ENCODE assay signal across 27 mouse cellular contexts in genomic region chr9:119633475-119633874, GRCm38 (mm10). TPM values are rescaled to one million over a fixed set of nuclear protein-coding genes. Genes with fewer than 3 reads are reported as not detected.
DNase-seq lines count a peak whose midpoint lies in the region; ATAC-seq and TF ChIP-seq lines count a peak whose summit lies in the region.
"Had no signal": no experiment of that assay in that cellular context is flagged by ENCODE, and none has a peak within 500 bp of the region (broad histone marks: within the 10 kb centered on the region; RNA-seq: fewer than 3 reads in every experiment).

No protein-coding gene starts in this region.

- H3K36me3 ChIP-seq in heart, embryonic 11.5 days (ENCODE audit: control insufficient read depth, insufficient read depth, low read length), result no peaks in the 10 kb centered on the region
- H3K36me3 ChIP-seq in heart, embryonic 15.5 days, result no peaks in the 10 kb centered on the region
- H3K36me3 ChIP-seq in neural tube, embryonic 13.5 days, result no peaks in the 10 kb centered on the region
- no peaks in the 10 kb centered on the region for H3K36me3 ChIP-seq in neural tube, embryonic 15.5 days
- no peaks in the 10 kb centered on the region for H3K36me3 ChIP-seq in myocyte (ENCODE audit: control insufficient read depth, insufficient read depth)
- H3K36me3 ChIP-seq: embryonic facial prominence, embryonic 12.5 days; embryonic facial prominence, embryonic 15.5 days; hindbrain, embryonic 10.5 days; hindbrain, embryonic 13.5 days; intestine, embryonic 15.5 days had no signal

- H3K4me2 ChIP-seq in heart, embryonic 11.5 days, result peak overlapping the region; percentile 37; the same call in 1 of the 2 replicates
- H3K4me2 ChIP-seq in heart, embryonic 15.5 days, result no peak overlapping the region
- H3K4me2 ChIP-seq in neural tube, embryonic 13.5 days, result no peak overlapping the region
- no peak overlapping the region for H3K4me2 ChIP-seq in neural tube, embryonic 15.5 days
- peak overlapping the region; percentile 80 for H3K4me2 ChIP-seq in myocyte (ENCODE audit: low read depth)
- H3K4me2 ChIP-seq: embryonic facial prominence, embryonic 12.5 days; embryonic facial prominence, embryonic 15.5 days; hindbrain, embryonic 13.5 days; intestine, embryonic 15.5 days had no signal

- intact Hi-C loops in heart, postnatal 25 days (cut with DNase I), result no loop called here

- H3K4me1 ChIP-seq in heart, embryonic 11.5 days (ENCODE audit: control insufficient read depth, insufficient read depth, low read length), result peaks cover 41% of the 10 kb centered on the region
- H3K4me1 ChIP-seq in heart, embryonic 15.5 days (replicated peaks), result peaks cover 46% of the 10 kb centered on the region
- H3K4me1 ChIP-seq in neural tube, embryonic 13.5 days (replicated peaks), result peaks cover 31% of the 10 kb centered on the region
- peaks cover 19% of the 10 kb centered on the region for H3K4me1 ChIP-seq in neural tube, embryonic 15.5 days

- H3K4me3 ChIP-seq in heart, embryonic 11.5 days (ENCODE audit: low read depth, low read length), result no peak overlapping the region
- H3K4me3 ChIP-seq in heart, embryonic 15.5 days, result no peak overlapping the region
- no peak overlapping the region for H3K4me3 ChIP-seq in neural tube, embryonic 13.5 days
- H3K4me3 ChIP-seq in neural tube, embryonic 15.5 days (replicated peaks), result no peak overlapping the region
- H3K4me3 ChIP-seq in myocyte, result no peak overlapping the region
- H3K4me3 ChIP-seq: embryonic facial prominence, embryonic 12.5 days; embryonic facial prominence, embryonic 15.5 days; hindbrain, embryonic 10.5 days; hindbrain, embryonic 13.5 days; intestine, embryonic 15.5 days had no signal

- 79% methylated on average over 5 of the region's 5 CpGs for WGBS in heart, embryonic 11.5 days (ENCODE audit: insufficient replicate concordance)
- WGBS in heart, embryonic 15.5 days, result 82% methylated on average over 5 of the region's 5 CpGs
- WGBS in neural tube, embryonic 13.5 days, result 87% methylated on average over 5 of the region's 5 CpGs
- WGBS in neural tube, embryonic 15.5 days, result 85% methylated on average over 5 of the region's 5 CpGs

- no peaks in the 10 kb centered on the region for H3K9me3 ChIP-seq in heart, embryonic 11.5 days (replicated peaks; ENCODE audit: control insufficient read depth, low read length)
- H3K9me3 ChIP-seq in heart, embryonic 15.5 days (replicated peaks), result no peaks in the 10 kb centered on the region
- H3K9me3 ChIP-seq in neural tube, embryonic 13.5 days, result no peaks in the 10 kb centered on the region
- H3K9me3 ChIP-seq in neural tube, embryonic 15.5 days (replicated peaks), result no peaks in the 10 kb centered on the region
- H3K9me3 ChIP-seq: embryonic facial prominence, embryonic 12.5 days; embryonic facial prominence, embryonic 15.5 days; hindbrain, embryonic 10.5 days; hindbrain, embryonic 13.5 days; intestine, embryonic 15.5 days had no signal

- ATAC-seq in heart, embryonic 11.5 days (replicated peaks; ENCODE audit: insufficient number of reproducible peaks, low FRiP score, low TSS enrichment), result no peak
- ATAC-seq in heart, embryonic 15.5 days (replicated peaks; ENCODE audit: insufficient number of reproducible peaks, insufficient read depth, low FRiP score, low read depth), result no peak
- ATAC-seq in neural tube, embryonic 13.5 days (ENCODE audit: low read depth), result no peak
- ATAC-seq in neural tube, embryonic 15.5 days (ENCODE audit: low FRiP score), result no peak
- ATAC-seq: forebrain, embryonic 14.5 days; intestine, embryonic 15.5 days; Patski had no signal

- H3ac ChIP-seq in myocyte (ENCODE audit: control insufficient read depth, insufficient read length), result no peak overlapping the region

- no peaks in the 10 kb centered on the region for H3K79me2 ChIP-seq in myocyte (ENCODE audit: control insufficient read depth, insufficient read depth)

- no peaks in the 10 kb centered on the region for H3K27me3 ChIP-seq in heart, embryonic 11.5 days (ENCODE audit: control insufficient read depth, insufficient read depth, low read length)
- peaks cover 21% of the 10 kb centered on the region for H3K27me3 ChIP-seq in heart, embryonic 15.5 days
- H3K27me3 ChIP-seq in neural tube, embryonic 13.5 days, result no peaks in the 10 kb centered on the region
- H3K27me3 ChIP-seq in neural tube, embryonic 15.5 days (replicated peaks), result no peaks in the 10 kb centered on the region; the same call in 1 of the 2 replicates
- H3K27me3 ChIP-seq in myocyte (ENCODE audit: control insufficient read depth, insufficient read depth, insufficient read length), result no peaks in the 10 kb centered on the region
- H3K27me3 ChIP-seq: intestine, embryonic 15.5 days had no signal

- H3K27ac ChIP-seq in heart, embryonic 11.5 days (ENCODE audit: low read depth, low read length), result peak overlapping the region; percentile 83
- H3K27ac ChIP-seq in heart, embryonic 15.5 days, result peak overlapping the region; percentile 90
- peak overlapping the region; percentile 78 for H3K27ac ChIP-seq in neural tube, embryonic 13.5 days (replicated peaks)
- no peak overlapping the region for H3K27ac ChIP-seq in neural tube, embryonic 15.5 days (replicated peaks)
- H3K27ac ChIP-seq: embryonic facial prominence, embryonic 12.5 days; embryonic facial prominence, embryonic 15.5 days; hindbrain, embryonic 13.5 days; intestine, embryonic 15.5 days had no signal

- DNase-seq in heart, postnatal 25 days (ENCODE audit: low spot score), result no peak
- no peak for DNase-seq in heart, adult 9 months (ENCODE audit: low spot score in 2 of 2)
- no peak for DNase-seq in ovary, postnatal 14 days (ENCODE audit: low spot score)
- DNase-seq: adrenal gland, adult 2 months; adrenal gland, postnatal 14 days; cerebellum, adult 11 months; cerebellum, adult 2 months; cerebellum, adult 9-11 months; cerebellum, postnatal 25 days; gastrocnemius, postnatal 10 days; gastrocnemius, postnatal 36 days; kidney, adult 11 months; kidney, adult 8-10 months had no signal

- no peak for TF ChIP-seq POLR2A in myocyte (IDR thresholded peaks at IDR 0.05; ENCODE audit: insufficient read length, low read depth)

- no peak overlapping the region for H3K9ac ChIP-seq in heart, embryonic 11.5 days (ENCODE audit: low read depth, low read length)
- no peak overlapping the region for H3K9ac ChIP-seq in heart, embryonic 15.5 days
- no peak overlapping the region for H3K9ac ChIP-seq in neural tube, embryonic 13.5 days
- no peak overlapping the region for H3K9ac ChIP-seq in neural tube, embryonic 15.5 days (replicated peaks)
- H3K9ac ChIP-seq: embryonic facial prominence, embryonic 12.5 days; embryonic facial prominence, embryonic 15.5 days; hindbrain, embryonic 13.5 days; intestine, embryonic 15.5 days had no signal

TF ChIP-seq in myocyte, 11 proteins besides CTCF, POLR2A, EP300 and RAD21:
- peak in 2 of 3 experiments; percentile 41 to 69 for TF ChIP-seq MYOD1 (IDR thresholded peaks at IDR 0.05; ENCODE audit: control insufficient read depth in 1 of 3, insufficient read length in 2 of 3, low read depth in 2 of 3)
- peak in 1 of 3 experiments; percentile 19 for TF ChIP-seq MYOG (IDR thresholded peaks at IDR 0.05; ENCODE audit: control insufficient read depth in 1 of 3, insufficient read depth in 1 of 3, insufficient read length in 2 of 3, low read depth in 2 of 3)
- TF ChIP-seq REST (IDR thresholded peaks at IDR 0.05; ENCODE audit: insufficient read depth, insufficient read length), result no peak
- TF ChIP-seq TCF3 (IDR thresholded peaks at IDR 0.05; ENCODE audit: insufficient read length, low read depth), result no peak
- no peak for TF ChIP-seq TCF12 (IDR thresholded peaks at IDR 0.05; ENCODE audit: insufficient read depth, poor library complexity, severe bottlenecking)
- no peak for TF ChIP-seq SRF (IDR thresholded peaks at IDR 0.05; ENCODE audit: control insufficient read depth, insufficient read length, low read depth)

RNA-seq across cellular contexts. Expression of gene Scn5a, which starts 54.7 kb away (rescaled TPM):
- polyA plus RNA-seq in heart, embryonic 11.5 days (2014; fragmentation: Nextera tagmentation; extraction: Ambion mirVana), result 8.0 and 8.6 TPM in 2 replicates
- total RNA-seq in heart, postnatal 25 days (2021), result 100 to 1,000 TPM; 141 to 144 TPM
- polyA plus RNA-seq in heart, embryonic 15.5 days (2015; fragmentation: Nextera tagmentation; extraction: Ambion mirVana), result 7.0 and 9.0 TPM in 2 replicates
- 0.95 and 1.1 TPM in 2 replicates for polyA plus RNA-seq in neural tube, embryonic 13.5 days (2015; fragmentation: Nextera tagmentation; extraction: Ambion mirVana)
- 0.31 and 0.46 TPM in 2 replicates for polyA plus RNA-seq in neural tube, embryonic 15.5 days (2015; fragmentation: Nextera tagmentation; extraction: Ambion mirVana)
- 30.6 TPM for polyA plus RNA-seq in myocyte (2012; fragmentation: generic; extraction: Trizol)
- total RNA-seq: common myeloid progenitor, adult 5-6 weeks; granulocyte monocyte progenitor cell, adult 5-6 weeks had no signal

Comparison
In these comparisons a context has a peak if more than half of its experiments do, and no peak if none do; other contexts are left out.
1. H3K4me2 ChIP-seq: peak in heart, embryonic 11.5 days (single experiment) and myocyte (single experiment); none in heart, embryonic 15.5 days (single experiment), neural tube, embryonic 13.5 days (single experiment) and neural tube, embryonic 15.5 days (single experiment).